Mouse (Mus musculus) adipocyte (in vitro differentiated cells): Measurements from ENCODE around the gene Cep97.
"Not testable (repeated sequence)": the region's sequence is repeated elsewhere in the genome, so short reads cannot be mapped to it uniquely, and the experiment has no call there.

Experiments
- DNase-seq: peaks from one replicate; pipeline ENCODE4 v3.0.0-alpha.2; 2016; ENCODE audit warnings: low spot score

The Cep97 gene

GRCm38 (mm10) chr16:55934453-55935037 is at the start of gene Cep97:
Gene Cep97, minus strand, starts transcription at chr16:55934855.
- peak; percentile 94 for DNase-seq

GRCm38 (mm10) chr16:55974903-55975285 is 40.2 kb upstream of the Cep97 start:
- DNase-seq: peak; percentile 94

GRCm38 (mm10) chr16:55974256-55974902 is 39.7 kb upstream of the Cep97 start:
- peak; percentile 93 for DNase-seq

- peak; percentile 99 for DNase-seq
These were observed 39.0 kb upstream of the Cep97 start, which contains the start of gene Zbtb11 for GRCm38 (mm10) chr16:55973431-55974255. Gene Zbtb11, plus strand, starts transcription at chr16:55973883.

- no peak for DNase-seq
These were observed 38.1 kb upstream of the Cep97 start for GRCm38 (mm10) chr16:55972626-55973201.

GRCm38 (mm10) chr16:55971735-55972615 is 37.3 kb upstream of the Cep97 start:
- DNase-seq: peak; percentile 73

GRCm38 (mm10) chr16:55970416-55970815 is 35.8 kb upstream of the Cep97 start:
- DNase-seq: no peak

- peak; percentile 78 for DNase-seq
These were observed 34.5 kb upstream of the Cep97 start for GRCm38 (mm10) chr16:55969147-55969546.

- no peak for DNase-seq
These were observed 32.6 kb upstream of the Cep97 start for GRCm38 (mm10) chr16:55967221-55967620.

- peak; percentile 97 for DNase-seq
These were observed 31.7 kb upstream of the Cep97 start, which contains the start of gene Rpl24 for GRCm38 (mm10) chr16:55966212-55966871. Gene Rpl24, plus strand, starts transcription at chr16:55966275.

- peak; percentile 95 for DNase-seq
These were observed 29.7 kb upstream of the Cep97 start for GRCm38 (mm10) chr16:55964126-55964949.

GRCm38 (mm10) chr16:55963068-55963467 is 28.4 kb upstream of the Cep97 start:
- not testable (repeated sequence) for DNase-seq

GRCm38 (mm10) chr16:55954196-55954595 is 19.5 kb upstream of the Cep97 start:
- not testable (repeated sequence) for DNase-seq

- no peak for DNase-seq
These were observed 18.1 kb upstream of the Cep97 start for GRCm38 (mm10) chr16:55952771-55953170.

- no peak for DNase-seq
These were observed 17.1 kb upstream of the Cep97 start for GRCm38 (mm10) chr16:55951679-55952327.

- DNase-seq: peak; percentile 96
These were observed 16.5 kb upstream of the Cep97 start for GRCm38 (mm10) chr16:55950946-55951678.

- no peak for DNase-seq
These were observed 15.8 kb upstream of the Cep97 start for GRCm38 (mm10) chr16:55950462-55950861.

- no peak for DNase-seq
These were observed 14.3 kb upstream of the Cep97 start for GRCm38 (mm10) chr16:55948963-55949362.
